Mouse (Mus musculus) left cerebral cortex, postnatal 10 days (tissue): ENCODE measurements around the gene 0610040J01Rik. TPM values are rescaled to one million over a fixed set of nuclear protein-coding genes. Genes with fewer than 3 reads are reported as not detected.
"Not testable (repeated sequence)": the region's sequence is repeated elsewhere in the genome, so short reads cannot be mapped to it uniquely, and the experiment has no call there.

Experiments
- DNase-seq, 2 experiments: peaks; one replicate each; pipeline ENCODE4 v3.0.0; 2021 to 2022; ENCODE audit warnings: low spot score in 2 of 2, mixed read lengths in 1 of 2; ENCODE audit errors: extremely low spot score in 1 of 2
- intact Hi-C: fragments of 180-260 bp; cut with DNase I; formaldehyde crosslinking; loops from one replicate; pipeline ENCODE4 v1.15.1; 2025
- total RNA-seq, 2 experiments: library from RNA; stranded (reverse); gene quantifications; 2 replicates each; pipeline ENCODE4 v1.2.3; 2021

The 0610040J01Rik gene
- total RNA-seq, 2 experiments from 2014 or later, result 5.9 to 6.8 TPM

DNA sequence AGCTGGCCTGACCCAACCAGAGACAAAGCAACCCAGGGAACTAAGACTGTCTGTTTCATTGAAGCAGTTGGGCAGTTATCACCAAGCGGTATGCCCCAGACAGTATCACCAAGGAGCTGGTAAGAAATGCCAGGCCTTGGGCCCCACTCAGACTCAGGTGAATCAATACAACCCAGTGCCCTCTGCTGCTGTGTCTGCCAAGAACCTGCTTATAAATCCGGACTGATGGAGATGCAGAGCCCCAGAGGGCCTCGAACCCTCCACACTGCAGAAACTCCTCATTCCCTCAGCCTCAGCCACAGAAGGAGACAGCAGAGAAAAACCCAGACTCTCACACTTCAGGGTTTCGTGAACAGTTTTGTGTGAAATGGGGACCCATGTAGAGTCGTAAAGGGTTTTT lies 74.1 kb downstream of the 0610040J01Rik start:
- intact Hi-C loops, result loop anchor here (5.0 to 10.0 kb wide), 2 partner anchors 231 to 989 kb away; no protein-coding TSS in a partner anchor
- no peak for DNase-seq

DNA sequence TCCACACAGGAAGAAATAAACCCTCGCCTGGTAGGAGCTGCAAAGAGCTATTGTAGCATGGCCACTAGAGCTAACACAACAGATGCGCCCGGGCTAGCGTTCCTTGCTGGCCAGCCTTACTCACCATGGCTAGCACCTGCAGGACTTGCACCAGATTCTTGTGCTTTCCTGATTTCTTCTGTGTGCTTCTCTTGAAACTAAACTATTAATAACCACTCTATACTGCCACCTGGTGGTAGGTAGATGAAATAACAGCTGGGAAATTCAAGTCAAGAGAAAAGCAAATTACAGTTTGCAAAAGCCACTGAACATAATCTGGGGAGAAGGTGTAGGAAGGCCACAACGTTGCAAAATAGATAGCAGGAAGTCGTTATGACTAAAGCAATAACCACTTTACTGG lies 74.5 kb downstream of the 0610040J01Rik start:
- peak in 1 of 2 experiments; percentile 42 for DNase-seq
- intact Hi-C loops, result loop anchor here (5.0 to 10.0 kb wide), 2 partner anchors 232 to 989 kb away; no protein-coding TSS in a partner anchor

DNA sequence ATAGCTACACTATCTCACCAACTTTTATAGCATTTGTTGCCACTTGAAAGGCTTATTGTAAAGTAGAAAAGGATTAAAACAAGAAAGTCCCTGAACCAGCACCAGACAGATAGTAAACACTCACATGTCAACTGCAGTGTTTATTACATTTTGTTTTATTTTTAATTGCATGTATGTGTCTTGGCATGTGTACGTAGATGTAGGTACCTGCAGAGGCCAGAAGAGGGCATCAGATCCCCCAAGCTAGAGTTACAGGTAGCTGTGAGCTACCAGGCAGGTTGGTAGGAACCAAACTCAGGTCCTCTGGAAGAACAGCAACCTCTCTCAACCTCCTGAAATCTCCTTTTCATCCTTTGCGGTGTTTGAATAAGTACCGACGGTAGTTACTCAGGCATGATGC lies 74.9 kb downstream of the 0610040J01Rik start:
- intact Hi-C loops, result loop anchor here (5.0 to 10.0 kb wide), 2 partner anchors 232 to 990 kb away; no protein-coding TSS in a partner anchor
- no peak for DNase-seq

DNA sequence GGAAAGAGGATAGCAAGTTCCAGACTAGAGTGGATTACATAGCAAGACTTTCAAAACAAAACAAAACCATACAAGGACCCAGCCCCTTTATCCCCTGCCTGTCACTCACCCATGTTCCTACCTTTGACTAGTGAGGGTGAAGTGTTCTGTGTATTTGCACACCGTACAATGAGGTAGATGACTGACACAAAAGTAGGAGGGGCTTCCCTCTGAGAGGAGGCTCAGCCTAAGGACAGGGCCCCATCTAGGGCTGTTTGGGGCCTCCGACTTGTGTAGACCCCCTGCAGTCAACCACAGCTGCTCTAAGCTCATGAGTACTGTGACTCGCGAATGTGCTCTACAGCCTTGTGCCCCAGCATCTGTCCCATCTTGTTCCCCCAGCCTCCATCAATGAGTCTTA lies 79.1 kb downstream of the 0610040J01Rik start:
- no peak for DNase-seq
- intact Hi-C loops, result no loop called here

DNA sequence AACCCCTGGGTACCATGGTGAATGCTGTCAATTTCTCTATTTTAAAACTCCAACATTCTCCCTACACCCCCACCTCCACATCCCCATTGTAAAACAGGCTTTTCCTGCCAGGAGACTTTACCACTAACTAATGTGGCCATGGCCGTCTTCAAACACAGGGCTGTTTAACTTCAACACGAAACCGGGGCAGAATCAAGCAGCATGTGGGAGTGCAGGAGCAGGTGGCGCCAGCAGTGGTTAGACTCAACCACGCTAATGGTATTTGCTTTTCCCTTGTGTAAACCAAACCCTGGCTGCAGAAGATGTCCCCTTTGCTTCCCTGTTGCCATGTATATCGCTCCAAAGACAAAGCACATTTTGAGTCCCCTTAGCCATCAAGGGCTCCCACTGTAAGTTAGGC lies 79.7 kb downstream of the 0610040J01Rik start:
- intact Hi-C loops, result no loop called here

DNA sequence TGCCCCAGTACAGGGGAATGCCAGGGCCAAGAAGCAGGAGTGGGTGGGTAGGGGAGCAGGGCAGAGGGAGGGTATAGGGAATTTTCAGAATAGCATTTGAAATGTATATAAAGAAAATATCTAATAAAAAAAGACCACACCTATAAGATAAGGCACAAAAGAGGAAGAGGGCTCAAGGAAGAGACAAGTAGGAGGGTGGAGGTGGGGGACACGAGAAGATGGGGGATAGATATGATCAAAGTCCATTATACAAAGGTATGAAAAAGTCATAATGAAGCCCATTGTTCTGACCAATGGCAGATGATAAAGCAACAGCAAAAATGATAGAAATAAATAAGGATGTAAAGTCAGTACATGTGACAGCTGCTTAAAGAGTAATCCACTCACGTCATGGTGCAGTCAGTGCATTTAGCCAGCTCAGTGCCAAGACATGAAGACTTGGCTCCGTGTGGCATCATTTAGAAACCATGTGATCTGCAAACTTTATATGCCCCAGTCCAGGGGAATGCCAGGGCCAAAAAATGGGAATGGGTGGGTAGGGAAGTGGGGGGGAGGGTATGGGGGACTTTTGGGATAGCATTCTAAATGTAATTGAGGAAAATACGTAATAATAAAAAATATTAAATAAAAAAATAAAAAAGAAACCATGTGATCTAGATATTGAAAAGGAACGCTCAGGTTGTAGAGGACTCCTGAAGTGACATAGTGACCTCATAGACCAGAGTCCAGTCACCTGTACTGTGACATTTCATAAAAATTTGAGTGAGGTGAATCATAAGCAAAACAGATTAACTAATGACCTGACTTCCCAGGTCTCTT lies 85.0 kb downstream of the 0610040J01Rik start:
- DNase-seq, intact Hi-C loops: not testable (repeated sequence)

More for the DNA sequence above, 79.7 kb downstream of the 0610040J01Rik start:
- no peak for DNase-seq

DNA sequence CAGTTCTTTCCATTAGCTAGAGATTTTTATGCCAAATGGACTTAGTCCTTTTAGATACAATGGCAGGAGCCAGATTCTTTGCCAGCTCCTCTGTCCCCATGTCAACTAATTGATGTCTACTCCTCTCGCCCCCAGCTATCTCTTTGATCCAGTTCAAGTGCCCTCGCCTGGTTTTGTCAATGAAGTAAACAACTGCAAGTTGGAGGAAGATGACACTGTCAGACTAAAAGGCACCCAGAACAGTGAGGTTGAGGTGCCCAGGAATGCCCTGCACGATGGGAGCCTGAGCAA lies 85.6 kb downstream of the 0610040J01Rik start:
- no peak for DNase-seq
- intact Hi-C loops, result no loop called here

DNA sequence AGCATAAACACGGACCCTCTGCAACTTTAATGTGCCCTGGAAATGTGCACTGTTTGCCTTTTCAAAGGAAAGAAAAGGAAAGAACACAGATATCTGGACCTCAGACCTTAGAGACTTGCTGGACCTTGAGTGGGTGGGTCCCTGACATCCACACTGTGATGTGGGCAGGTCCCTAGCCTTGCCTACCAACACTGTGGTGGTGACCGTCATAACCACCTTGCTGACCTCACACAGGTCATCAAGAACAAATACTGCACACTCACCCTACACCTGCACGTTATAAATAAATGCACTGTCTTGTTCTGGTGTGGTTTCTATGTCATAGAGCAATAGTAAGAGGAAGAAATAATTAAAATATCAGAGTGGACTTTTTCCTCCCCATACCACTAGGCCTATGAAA lies 91.2 kb downstream of the 0610040J01Rik start:
- DNase-seq, result no peak
- intact Hi-C loops, result no loop called here

DNA sequence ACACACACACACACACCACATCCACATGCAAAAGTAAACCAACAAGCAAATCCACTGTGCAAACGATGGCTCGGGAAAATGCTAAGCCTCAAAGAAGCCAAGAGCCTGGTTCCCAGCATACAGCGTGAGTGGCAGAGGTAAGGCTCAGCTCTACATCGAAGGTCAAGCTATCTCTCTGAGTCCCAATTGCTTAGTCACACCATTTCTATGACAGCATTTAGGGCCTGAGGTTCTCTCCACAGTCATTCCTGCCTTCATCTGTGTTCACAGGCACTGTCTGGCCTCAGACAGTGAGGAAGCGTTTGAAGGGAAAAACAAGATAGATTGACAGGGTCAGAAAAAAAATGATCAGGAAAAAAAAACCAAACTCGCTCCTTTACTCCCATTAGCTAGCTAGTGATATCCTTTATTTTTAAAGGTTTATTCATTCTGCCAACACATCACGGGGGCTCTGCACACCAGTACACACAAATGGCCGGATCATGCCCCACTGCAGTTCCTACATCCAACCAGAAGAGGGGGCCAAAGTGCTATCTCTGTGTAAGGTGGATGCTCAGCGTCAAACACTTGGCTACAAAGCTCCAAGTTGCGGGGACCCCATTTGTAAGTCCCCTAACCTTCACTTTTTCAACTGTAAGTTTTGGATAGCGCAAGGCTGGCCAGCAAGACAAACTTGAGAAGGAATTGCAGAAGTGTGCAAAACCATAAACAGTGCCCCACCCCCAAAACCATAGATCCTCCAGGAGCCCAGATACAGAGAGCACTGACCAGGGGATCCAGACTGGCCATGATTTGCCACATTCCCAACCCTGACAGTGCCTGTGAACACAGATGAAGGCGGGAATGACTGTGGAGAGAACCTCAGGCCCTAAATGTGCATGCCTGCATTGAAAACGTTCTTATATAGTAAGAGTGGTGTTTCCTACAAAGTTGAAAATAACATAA lies 94.3 kb downstream of the 0610040J01Rik start:
- DNase-seq, result peak; percentile 79
- intact Hi-C loops, result loop anchor here (5.0 kb wide), 3 partner anchors 66 to 371 kb away; no protein-coding TSS in a partner anchor

DNA sequence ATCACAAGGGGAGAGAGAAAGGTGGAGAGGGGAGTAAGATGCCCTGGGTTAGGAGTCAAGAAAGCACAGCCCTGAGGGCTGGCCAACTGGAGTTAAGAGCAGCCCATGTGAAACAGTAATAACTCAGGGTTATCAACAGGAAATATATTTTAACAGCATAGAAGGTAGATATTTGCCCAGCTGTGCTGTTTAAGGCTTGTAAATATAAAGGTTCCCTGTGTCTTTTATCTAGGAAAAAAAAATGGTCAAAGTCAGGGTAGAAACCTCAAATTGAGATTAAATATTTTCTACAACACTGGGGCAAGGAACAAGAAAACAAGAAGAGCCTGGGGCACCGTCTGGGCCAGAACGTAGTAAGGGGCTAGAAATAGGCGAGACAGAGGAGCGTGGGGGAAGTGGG lies 95.3 kb downstream of the 0610040J01Rik start:
- no peak for DNase-seq
- intact Hi-C loops, result loop anchor here (5.0 kb wide), 3 partner anchors 65 to 370 kb away; no protein-coding TSS in a partner anchor

DNA sequence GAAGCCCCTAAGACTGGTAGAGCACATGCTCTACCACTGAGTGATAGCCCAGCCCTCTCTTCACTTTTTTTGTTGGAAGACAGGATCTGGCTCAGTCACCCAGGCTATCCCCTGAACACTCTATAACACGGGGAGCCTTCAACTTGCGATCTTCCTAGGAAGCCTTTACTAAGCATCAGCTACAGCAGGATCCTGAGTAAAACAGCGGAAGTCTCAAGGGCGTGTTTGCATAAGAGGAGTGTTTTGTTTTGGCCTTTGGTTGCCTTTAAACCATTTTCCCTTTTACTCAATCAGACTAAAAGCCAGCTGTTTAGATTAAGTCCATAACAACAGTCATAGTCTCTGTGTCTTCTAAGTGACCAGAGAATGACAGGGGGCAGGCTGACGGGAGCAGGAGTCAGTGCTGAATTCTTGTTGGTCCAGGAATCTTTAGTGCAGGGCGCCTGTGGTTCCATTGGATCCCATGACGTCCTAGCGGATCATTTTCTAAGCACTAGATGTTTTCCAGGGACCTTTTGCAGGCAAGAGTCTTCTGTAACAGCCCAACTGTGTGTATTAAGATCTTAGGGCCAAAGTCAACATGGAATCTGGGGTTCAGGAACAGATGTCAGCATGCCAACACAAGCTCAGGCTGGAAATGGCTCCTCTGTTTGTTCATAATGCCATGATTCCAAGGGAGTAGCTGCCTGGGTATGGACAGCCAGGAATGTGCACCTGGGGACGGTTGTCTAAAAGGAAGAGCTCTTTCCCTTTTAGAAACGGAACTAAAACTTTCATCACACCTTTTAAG lies 98.2 kb downstream of the 0610040J01Rik start:
- intact Hi-C loops, result no loop called here
- no peak for DNase-seq

DNA sequence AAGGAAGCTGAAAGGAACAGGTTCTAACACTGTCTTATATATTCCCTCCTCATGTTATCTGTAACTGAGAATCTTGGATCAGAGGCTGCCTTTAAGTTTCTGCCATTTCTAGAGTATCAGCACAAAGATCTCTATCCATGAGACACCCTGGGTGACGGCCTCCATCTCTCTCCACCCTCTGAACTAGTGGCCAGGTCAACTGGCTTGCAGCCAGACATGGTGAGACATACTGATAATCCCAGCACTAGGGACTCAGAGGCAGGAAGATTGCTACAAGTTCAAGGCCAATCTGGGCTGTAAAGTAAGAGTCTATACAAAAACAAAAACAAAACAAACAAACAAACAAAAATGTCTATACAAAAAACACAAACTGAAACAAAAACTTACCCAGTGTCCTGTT lies 102.7 kb downstream of the 0610040J01Rik start:
- intact Hi-C loops, result no loop called here

DNA sequence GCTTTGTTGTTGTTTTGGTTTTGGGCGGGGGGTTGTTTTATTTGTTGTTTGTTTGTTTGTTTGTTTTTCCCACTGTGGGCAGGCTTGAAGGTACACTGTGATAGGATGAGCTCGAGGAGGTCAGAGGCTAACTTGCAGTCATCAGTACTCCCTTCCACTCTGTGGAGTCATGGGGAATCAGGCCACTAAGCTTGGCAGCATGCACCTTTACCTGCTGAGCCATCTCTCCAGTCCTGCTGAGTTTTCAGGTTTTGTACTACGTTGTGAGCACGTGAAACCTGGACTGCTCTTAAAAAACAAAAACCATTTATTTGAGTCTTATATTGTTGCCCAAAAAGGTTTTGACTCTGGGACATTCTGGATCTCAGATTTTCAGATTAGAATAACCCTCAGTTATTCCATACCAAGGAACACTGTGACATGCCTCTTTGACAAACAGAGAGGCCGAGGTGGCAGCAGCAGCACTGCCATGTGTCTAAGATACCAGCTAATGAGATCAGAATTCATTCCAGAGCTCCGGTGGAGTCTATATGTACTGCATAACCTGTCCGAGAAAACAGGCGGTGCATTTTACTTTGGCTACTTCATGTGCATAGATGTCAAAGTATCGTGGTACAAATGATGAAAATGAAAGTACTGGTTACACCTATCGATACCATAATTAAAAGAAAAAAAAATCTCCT lies 104.4 kb downstream of the 0610040J01Rik start:
- DNase-seq, result no peak
- intact Hi-C loops, result no loop called here

More for the DNA sequence above, 102.7 kb downstream of the 0610040J01Rik start:
- DNase-seq, result no peak

DNA sequence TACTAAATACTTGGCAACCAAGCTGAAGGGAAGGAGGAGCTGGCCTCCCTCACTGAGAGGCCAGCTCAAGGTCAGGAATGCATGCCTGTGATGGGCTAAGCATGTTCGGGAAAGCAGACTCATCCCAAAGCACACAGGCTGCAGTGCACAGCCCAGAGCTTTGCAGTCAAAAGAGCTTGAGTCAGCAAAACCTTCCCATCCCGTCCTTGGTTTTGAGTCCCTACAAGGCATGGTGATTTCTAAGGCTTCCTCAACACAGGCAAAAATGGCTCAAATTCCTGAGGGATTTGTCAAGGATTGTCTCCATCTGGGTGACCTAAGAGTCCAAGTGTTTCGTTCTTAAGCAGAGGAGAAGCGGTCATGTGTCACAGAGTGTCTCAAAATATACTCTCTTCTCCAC lies 106.0 kb downstream of the 0610040J01Rik start:
- no peak for DNase-seq
- intact Hi-C loops, result no loop called here

DNA sequence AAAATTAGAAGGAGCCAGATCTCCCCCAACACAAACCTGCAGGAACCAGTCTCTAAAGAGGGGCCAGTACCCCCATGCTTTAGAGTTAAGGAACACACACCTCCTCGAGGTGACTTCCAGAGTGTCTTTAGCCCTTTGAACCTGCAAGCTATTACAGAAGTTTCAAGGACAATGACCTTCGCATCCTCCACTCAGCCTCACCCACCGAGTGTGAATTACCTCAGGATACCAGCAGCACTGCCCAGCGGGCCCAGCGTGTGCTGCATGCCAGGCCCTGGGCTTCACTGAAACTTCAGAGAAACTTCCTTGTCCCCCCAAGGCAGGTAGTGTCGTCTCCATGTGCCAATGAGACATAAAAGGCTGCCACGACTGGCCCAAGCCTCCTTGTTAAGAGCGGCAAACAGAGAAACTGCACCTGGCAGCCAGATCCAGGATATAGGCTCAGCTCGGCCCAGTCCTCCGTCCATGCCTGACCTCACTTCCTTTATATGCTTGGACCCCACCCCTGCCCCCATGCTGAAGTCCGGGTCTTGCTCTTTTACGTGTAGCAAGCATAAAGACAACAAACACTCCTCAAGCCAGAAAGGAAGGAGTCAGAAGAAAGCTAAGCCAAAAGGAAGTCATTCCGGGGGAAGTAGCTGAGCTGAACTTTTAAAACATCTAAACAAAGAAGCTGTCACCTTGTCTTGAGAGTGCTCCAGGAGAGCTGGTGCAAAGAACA lies 111.3 kb downstream of the 0610040J01Rik start:
- DNase-seq, result peak in 1 of 2 experiments; percentile 73
- intact Hi-C loops, result no loop called here

DNA sequence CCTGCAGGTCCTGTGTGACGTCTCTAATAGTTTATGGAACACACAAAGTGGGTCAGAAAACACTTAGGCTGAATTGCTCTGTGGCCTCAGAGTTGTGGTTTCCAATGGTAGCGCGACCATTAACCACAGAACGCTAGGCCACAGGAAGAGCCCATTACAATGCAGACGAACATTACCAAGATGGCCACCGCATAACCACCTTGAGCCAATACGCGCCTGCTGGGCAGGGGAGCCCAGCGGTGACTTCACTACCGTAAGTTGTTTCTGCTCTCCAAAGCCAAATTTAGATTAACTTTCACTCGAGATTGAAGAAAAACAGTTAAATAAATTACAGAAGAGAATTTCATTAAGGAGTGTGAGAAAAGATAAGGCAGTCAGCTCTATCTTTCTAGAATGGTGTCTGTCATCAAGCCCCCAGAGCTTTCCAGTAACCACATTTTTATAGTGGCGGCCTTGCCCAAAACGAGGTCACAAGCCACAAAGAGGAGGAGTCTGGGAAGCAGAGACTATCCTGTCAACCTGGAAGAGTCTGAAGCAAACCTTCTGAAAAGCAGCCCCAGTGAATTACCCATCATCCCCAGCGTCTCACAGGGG lies 113.0 kb downstream of the 0610040J01Rik start:
- DNase-seq, result no peak
- intact Hi-C loops, result no loop called here

DNA sequence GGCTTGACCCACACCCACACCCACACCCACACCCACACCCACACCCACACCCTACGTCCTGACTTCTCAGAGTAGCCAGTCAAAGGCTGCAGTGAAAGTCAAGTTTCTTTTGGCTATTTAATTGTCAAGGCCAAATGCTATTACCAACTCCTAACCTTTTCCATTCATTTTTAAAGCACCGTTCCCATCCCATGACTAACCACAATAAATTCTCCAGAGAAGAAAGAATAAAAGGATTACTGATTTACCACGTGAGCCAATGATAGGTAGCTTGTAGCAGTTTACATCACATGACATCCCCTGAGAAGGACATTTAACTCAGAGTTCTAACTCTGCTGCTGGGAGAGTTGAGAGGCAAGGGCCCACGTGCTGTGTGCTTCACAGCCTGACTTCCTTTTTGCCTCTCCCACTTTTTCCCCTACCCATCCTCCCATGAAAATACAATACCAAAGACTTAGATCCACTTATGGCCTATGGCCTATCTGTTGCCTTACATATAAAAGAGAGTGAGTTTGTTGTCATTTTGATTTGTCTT lies 118.7 kb downstream of the 0610040J01Rik start:
- DNase-seq, result no peak
- intact Hi-C loops, result no loop called here
